Mouse (Mus musculus) embryonic facial prominence, embryonic 11.5 days (tissue): ENCODE measurements around the gene Olfr525. TPM values are rescaled to one million over a fixed set of nuclear protein-coding genes. Genes with fewer than 3 reads are reported as not detected.

ENCODE experiments used
- ATAC-seq: fragments of 200-750 bp; cut with Nextera tagmentation; replicated peaks from 2 replicates; pipeline ENCODE4 v1.8.0; 2017; ENCODE audit warnings: low read depth; ENCODE audit not compliant: insufficient number of reproducible peaks, low FRiP score, low TSS enrichment
- DNase-seq: peaks from one replicate; pipeline ENCODE4 v3.0.0-alpha.2; 2015; ENCODE audit warnings: low spot score
- H3K27ac ChIP-seq: fragments of 300-500 bp; sonication (generic); replicated peaks from 2 replicates; pipeline ENCODE4 v1.5.1; 2014; ENCODE audit warnings: mild to moderate bottlenecking, low read depth, low read length, control low read depth
- H3K27me3 ChIP-seq: fragments of 300-500 bp; sonication (generic); 2 replicates; pipeline ENCODE4 v1.6.1; 2014; ENCODE audit warnings: mild to moderate bottlenecking, low read length, moderate library complexity, mixed read lengths; ENCODE audit not compliant: control insufficient read depth, insufficient read depth
- H3K36me3 ChIP-seq: fragments of 300-500 bp; sonication (generic); replicated peaks from 2 replicates; pipeline ENCODE4 v1.6.1; 2014; ENCODE audit warnings: low read depth, mild to moderate bottlenecking, low read length, moderate library complexity, mixed read lengths; ENCODE audit not compliant: control insufficient read depth, insufficient read depth
- H3K4me1 ChIP-seq: fragments of 300-500 bp; sonication (generic); 2 replicates; pipeline ENCODE4 v1.6.1; 2014; ENCODE audit warnings: low read length, mixed read lengths; ENCODE audit not compliant: control insufficient read depth, insufficient read depth
- H3K4me2 ChIP-seq: fragments of 300-500 bp; sonication (generic); 2 replicates; pipeline ENCODE4 v1.6.1; 2014; ENCODE audit warnings: low read depth, mild to moderate bottlenecking, control low read depth, low read length, moderate library complexity
- H3K4me3 ChIP-seq: fragments of 300-500 bp; sonication (generic); 2 replicates; pipeline ENCODE4 v1.5.1; 2014; ENCODE audit warnings: low read depth, low read length, control low read depth
- H3K9ac ChIP-seq: fragments of 300-500 bp; sonication (generic); replicated peaks from 2 replicates; pipeline ENCODE4 v1.6.1; 2014; ENCODE audit warnings: mild to moderate bottlenecking, control low read depth, low read length
- H3K9me3 ChIP-seq: fragments of 300-500 bp; sonication (generic); replicated peaks from 2 replicates; pipeline ENCODE4 v1.6.1; 2016; ENCODE audit warnings: mild to moderate bottlenecking, low read length, inconsistent platforms, mixed read lengths; ENCODE audit not compliant: control insufficient read depth
- WGBS: fragments of 180-500 bp; shearing (Covaris S2); extraction: QIAGEN DNeasy Blood & Tissue Kit; methylation state at CpG from one replicate; pipeline ENCODE4 v1.1.7; 2014; 5-methylcytosine and 5-hydroxymethylcytosine counted together
- polyA plus RNA-seq: library from polyadenylated mRNA; unstranded; fragments of >200 nt; fragmentation: Nextera tagmentation; extraction: Ambion mirVana; gene quantifications from 2 replicates; pipeline ENCODE4 v1.2.1, GENCODE M21; 2014

The Olfr525 gene
- polyA plus RNA-seq, 1 experiment from 2014 or later, result not detected

- Histone ChIP-seq H3K4me2 (no peak within 1 kb of the TSS), H3K27ac (no peak within 1 kb of the TSS), H3K36me3 (no peaks in the 10 kb centered on the region), H3K27me3 (no peaks in the 10 kb centered on the region), H3K9me3 (no peaks in the 10 kb centered on the region), H3K4me3 (no peak within 1 kb of the TSS), H3K9ac (no peak within 1 kb of the TSS), H3K4me1 (no peaks in the 10 kb centered on the region)
- DNase-seq (no peak), ATAC-seq (no peak)
- WGBS, result 65% methylated on average over 3 of the region's 3 CpGs
Measured at GRCm38 (mm10) chr7:140361571-140361970, 40.9 kb downstream of the Olfr525 start, which contains the start of gene Olfr60. Gene Olfr60, minus strand, starts transcription at chr7:140361671.

GRCm38 (mm10) chr7:140374300-140374699 is 53.6 kb downstream of the Olfr525 start:
- no peak for ATAC-seq
- Histone ChIP-seq H3K36me3 (no peaks in the 10 kb centered on the region), H3K27ac (no peak overlapping the region), H3K9me3 (no peaks in the 10 kb centered on the region), H3K4me3 (no peak overlapping the region), H3K4me1 (no peaks in the 10 kb centered on the region), H3K4me2 (no peak overlapping the region), H3K27me3 (no peaks in the 10 kb centered on the region), H3K9ac (no peak overlapping the region)
- 74% methylated on average over 4 of the region's 4 CpGs for WGBS
- DNase-seq, result no peak

- no peak within 1 kb of the TSS for H3K4me2 ChIP-seq
- H3K36me3 ChIP-seq, result no peaks in the 10 kb centered on the region
- no peaks in the 10 kb centered on the region for H3K9me3 ChIP-seq
- no peaks in the 10 kb centered on the region for H3K4me1 ChIP-seq
- H3K27me3 ChIP-seq, result no peaks in the 10 kb centered on the region
- no peak for DNase-seq
- H3K4me3 ChIP-seq, result no peak within 1 kb of the TSS
- H3K9ac ChIP-seq, result no peak within 1 kb of the TSS
- 37% methylated on average over 1 of the region's 1 CpGs for WGBS
- no peak within 1 kb of the TSS for H3K27ac ChIP-seq
- ATAC-seq, result no peak
Measured at GRCm38 (mm10) chr7:140376231-140376630, 55.6 kb downstream of the Olfr525 start, which contains the start of gene Olfr530. Gene Olfr530, minus strand, starts transcription at chr7:140376331.

- no peak for DNase-seq
- H3K36me3 ChIP-seq, result no peaks in the 10 kb centered on the region
- H3K4me3 ChIP-seq, result no peak overlapping the region
- 95% methylated on average over 2 of the region's 2 CpGs for WGBS
- no peak overlapping the region for H3K4me2 ChIP-seq
- H3K27me3 ChIP-seq, result no peaks in the 10 kb centered on the region
- H3K9ac ChIP-seq, result no peak overlapping the region
- H3K27ac ChIP-seq, result no peak overlapping the region
- ATAC-seq, result no peak
- no peaks in the 10 kb centered on the region for H3K9me3 ChIP-seq
- no peaks in the 10 kb centered on the region for H3K4me1 ChIP-seq
Measured at GRCm38 (mm10) chr7:140376911-140377310, 56.3 kb downstream of the Olfr525 start.

Other genes starting within 250 kb of the Olfr525 start
- 1.6 and 2.7 TPM in 2 replicates for gene Caly, start 238.3 kb upstream of the Olfr525 start, polyA plus RNA-seq
- gene Prap1, start 227.5 kb upstream of the Olfr525 start, polyA plus RNA-seq, result not detected in 2 replicates
- 24.2 and 24.4 TPM in 2 replicates for gene Fuom, start 218.4 kb upstream of the Olfr525 start, polyA plus RNA-seq
- 19.0 and 21.7 TPM in 2 replicates for gene Paox, start 205.1 kb upstream of the Olfr525 start, polyA plus RNA-seq
- gene Echs1, start 204.4 kb upstream of the Olfr525 start, polyA plus RNA-seq, result 211 and 221 TPM in 2 replicates
- gene Mtg1, start 183.3 kb upstream of the Olfr525 start, polyA plus RNA-seq, result 22.5 and 23.1 TPM in 2 replicates
- gene Sprn, start 166.0 kb upstream of the Olfr525 start, polyA plus RNA-seq, result 0.34 and 0.84 TPM in 2 replicates
- not detected in 2 replicates for gene Olfr522, start 156.1 kb upstream of the Olfr525 start, polyA plus RNA-seq
- not detected in 2 replicates for gene Olfr523, start 147.6 kb upstream of the Olfr525 start, polyA plus RNA-seq
- not detected in 2 replicates for gene Olfr524, start 114.9 kb upstream of the Olfr525 start, polyA plus RNA-seq
- not detected in 2 replicates for gene Cd163l1, start 102.6 kb upstream of the Olfr525 start, polyA plus RNA-seq
- not detected in 2 replicates for gene 5830411N06Rik, start 73.6 kb upstream of the Olfr525 start, polyA plus RNA-seq
- gene Olfr527, start 13.2 kb downstream of the Olfr525 start, polyA plus RNA-seq, result not detected in 2 replicates
- gene Olfr60, start 40.8 kb downstream of the Olfr525 start, polyA plus RNA-seq, result not detected in 2 replicates
- 0.11 TPM in 1 of 2 replicates, not detected in the other for gene Olfr530, start 55.5 kb downstream of the Olfr525 start, polyA plus RNA-seq
- gene Olfr531, start 82.1 kb downstream of the Olfr525 start, polyA plus RNA-seq, result not detected in 2 replicates
- gene Olfr532, start 100.8 kb downstream of the Olfr525 start, polyA plus RNA-seq, result not detected in 2 replicates
- not detected in 2 replicates for gene Olfr533, start 142.5 kb downstream of the Olfr525 start, polyA plus RNA-seq
- not detected in 2 replicates for gene Olfr535, start 163.4 kb downstream of the Olfr525 start, polyA plus RNA-seq
- gene Olfr536, start 186.5 kb downstream of the Olfr525 start, polyA plus RNA-seq, result 0.13 TPM in 1 of 2 replicates, not detected in the other
- gene Olfr538, start 247.0 kb downstream of the Olfr525 start, polyA plus RNA-seq, result not detected in 2 replicates